Mouse (Mus musculus) right cerebral cortex, postnatal 14 days (tissue): ENCODE measurements around the gene Rad51b.
A peak's percentile ranks its signal among the peaks of the same experiment; 100 is the strongest.

Experiments used
- DNase-seq: peaks from one replicate; pipeline ENCODE4 v3.0.0; 2022

The Rad51b gene

DNA sequence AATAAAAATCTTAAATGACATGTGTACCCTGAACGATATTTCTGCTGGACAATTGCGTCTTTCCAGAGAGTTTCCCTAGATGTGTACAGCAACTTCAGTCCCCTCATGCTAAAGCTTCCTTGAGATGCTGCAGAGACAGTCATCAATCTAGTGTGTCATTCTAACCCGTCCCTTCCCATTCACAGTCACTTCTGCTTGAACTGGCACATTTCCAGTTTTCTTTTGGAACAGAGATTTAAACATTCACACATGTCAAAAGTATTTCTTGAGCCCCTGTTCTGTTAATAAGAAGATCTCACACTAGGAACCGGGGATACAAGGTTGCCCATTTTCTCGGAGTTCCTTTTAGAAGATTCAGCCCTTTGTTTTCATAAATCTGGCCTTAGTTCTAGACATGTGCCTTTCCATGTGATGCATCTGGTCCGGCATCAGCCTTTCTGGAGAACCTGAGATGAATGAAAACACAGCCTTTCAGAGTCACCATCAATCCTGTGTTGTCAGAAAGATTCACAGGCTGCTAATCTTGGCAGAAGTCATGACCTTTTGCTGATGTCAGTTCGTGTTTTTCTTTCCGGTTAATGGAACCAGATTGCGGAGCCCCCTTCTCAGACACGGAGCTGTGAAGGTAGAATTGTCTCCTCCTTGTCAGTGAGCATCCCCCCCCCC is 448.9 kb downstream of the Rad51b start:
- no peak for DNase-seq

DNA sequence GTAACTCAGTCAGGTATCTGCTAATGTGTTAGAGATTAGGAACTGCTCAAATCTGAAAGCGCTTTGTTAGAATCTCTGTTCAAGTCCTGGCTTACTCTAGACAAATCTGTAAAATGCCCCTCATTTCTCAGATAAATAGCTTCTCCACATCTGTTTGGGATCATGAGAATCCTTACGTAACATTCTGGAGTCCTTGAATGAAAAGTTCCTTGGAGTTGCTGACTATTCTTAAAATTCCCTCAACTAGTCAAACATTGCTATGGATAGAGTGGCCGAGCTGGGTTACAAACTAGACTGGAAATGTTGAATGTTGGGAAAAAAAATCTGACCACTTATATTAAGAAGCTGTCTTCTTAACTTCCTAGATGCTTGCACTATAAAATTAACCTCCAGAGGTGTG is 450.5 kb downstream of the Rad51b start:
- DNase-seq = no peak

DNA sequence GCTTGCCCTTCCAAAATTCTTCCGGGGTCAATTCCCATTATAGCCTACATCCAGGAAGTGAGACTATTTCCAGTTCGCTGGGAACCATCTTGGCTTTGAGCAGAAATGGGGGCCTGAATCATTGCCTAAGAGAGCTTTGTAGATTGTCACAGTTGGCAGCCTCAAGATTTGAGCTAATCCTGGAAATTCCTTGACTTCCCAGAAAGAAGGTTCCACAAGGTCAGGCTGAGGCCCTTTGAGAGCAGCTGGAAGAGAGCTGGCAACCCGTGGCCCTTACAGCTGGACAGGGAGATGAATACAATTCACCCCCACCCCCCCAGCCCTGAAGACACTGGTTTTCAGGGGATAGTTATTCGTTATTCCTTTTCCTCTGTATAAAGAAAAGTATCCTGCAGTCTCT is 451.8 kb downstream of the Rad51b start:
- no peak for DNase-seq

DNA sequence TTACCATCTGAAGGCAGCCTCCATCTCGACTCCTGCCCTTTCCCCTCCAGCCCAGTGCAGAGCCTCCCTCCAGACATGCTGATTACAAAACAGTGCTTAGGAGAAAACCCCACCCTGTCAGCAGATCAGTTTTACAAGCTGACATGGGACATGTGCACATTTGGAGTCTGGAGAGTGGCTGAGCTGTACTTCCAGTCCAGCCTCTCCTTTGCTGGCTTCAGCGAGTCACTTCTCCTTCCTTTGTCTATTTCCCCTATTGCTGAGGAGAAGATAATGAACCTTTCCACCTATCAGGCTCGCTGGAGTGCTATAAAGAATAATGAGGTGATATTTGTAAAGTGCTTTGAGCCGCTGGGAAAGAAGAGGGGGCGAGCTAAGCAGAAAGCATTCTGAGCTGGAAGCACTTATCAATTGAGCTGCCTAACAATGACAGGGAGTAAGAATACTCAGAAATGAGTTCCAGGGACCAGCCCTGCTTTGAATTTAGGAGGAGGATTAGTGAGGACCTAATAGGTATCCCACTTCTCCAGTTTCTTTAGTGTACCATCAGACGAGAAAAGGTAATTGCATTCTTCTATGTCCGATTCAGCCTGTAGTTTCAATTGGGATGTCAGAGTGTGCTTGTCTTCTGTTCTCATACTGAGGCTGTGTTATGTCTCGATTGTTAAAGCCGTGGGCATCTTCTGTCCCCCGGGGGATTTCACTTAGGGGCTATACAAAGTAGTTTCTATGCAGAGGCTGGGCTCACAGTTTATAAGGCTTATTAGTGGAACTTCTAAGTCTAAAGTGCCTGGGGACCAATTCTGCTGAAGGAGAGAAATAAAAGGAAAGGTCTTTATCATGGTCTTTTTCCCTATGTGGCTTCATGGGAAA is 453.4 kb downstream of the Rad51b start:
- DNase-seq = no peak

DNA sequence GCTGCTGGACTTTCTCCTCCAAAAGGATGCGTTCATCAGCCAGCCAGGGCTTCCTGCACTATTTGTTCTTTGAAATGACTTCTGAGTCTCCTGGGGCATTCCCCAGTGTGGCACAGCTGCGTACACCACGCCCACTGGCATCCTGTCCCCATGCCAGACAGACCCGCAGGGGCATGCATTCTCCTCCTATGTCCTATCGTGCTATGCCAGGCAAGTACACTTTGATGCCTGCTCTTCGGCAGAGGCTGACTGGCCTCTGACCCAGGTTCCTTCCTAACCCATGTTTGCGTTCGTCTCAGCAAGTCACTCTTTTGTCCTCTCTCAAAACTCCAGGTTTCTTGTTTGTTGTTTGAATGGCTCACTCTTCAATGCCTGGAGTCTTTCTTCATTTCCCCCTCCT is 454.7 kb downstream of the Rad51b start:
- DNase-seq = peak; percentile 28

DNA sequence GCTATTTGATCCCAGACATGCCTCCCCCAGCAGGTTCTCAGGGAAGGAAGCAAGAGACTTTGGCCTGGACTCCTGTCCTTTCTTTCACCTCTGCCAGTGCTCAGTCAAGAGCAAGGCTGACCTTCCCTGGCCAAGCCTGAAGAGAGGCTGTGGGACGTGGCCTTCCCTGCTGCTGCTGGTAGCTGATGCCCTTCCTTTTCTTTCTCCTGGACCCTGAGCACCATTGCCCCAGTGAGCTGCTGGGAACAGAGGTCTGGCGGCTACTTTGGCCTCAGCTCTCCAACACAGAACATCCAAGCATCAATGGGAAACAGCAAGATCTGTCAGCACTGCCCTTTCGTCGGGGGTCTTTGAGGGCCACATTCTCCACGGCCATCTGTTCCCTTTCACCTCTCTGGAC is 455.1 kb downstream of the Rad51b start:
- no peak for DNase-seq

DNA sequence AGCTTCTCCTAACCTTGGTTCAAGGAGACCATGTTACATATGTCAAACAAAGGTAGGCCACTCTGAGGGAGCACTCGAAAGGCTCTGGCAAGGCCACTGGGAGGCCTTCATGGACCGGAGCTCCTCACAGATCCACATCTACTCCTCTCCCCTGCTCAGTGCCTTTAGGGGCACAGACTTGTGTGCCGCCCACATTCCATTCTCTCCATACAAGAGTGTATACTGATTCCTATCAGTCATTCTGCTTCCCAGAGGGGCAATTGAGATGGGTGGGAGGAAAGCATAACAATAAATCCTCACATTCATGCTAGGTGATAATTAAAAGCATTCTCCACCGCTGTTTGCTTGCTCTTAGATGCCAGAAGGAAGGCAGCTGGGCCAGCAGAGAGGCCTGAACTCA is 458.5 kb downstream of the Rad51b start:
- no peak for DNase-seq

DNA sequence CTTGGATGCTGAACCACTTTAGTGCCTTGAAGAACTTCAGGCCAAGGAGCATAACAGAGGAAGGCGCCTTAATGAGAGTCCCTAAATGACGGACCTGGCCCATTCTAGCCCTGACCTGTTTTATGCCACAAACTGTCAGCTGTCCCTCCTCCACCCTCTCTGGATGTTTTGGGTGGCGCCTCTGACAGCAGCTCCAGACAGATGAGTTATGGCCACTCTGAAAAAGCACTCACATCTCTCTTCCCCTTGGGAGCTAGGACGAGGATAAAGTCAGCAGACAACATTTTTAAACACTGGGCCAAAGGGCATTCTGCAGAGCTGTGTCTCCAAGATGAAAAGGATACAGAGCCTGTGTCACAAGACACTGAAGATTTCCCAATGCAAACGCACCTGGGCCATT is 459.3 kb downstream of the Rad51b start:
- DNase-seq = no peak

DNA sequence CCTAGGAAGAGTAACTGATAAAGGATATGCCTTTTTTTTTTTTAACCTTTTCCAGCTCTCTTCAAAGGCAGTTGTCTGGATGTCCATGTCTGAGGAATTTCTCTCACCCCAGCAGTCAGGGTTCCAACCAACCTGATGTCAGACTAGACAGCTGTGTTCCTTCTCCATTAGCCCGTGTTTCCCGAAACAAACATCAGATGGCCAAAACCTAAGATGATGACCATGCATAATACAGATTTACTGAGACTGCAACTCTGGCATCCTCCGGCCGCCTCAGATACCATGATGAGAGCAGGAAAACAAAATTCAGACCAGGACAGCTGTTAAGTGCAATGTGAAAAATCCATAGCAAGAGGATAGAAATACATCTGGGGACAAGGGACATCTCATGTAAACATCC is 460.7 kb downstream of the Rad51b start:
- no peak for DNase-seq

DNA sequence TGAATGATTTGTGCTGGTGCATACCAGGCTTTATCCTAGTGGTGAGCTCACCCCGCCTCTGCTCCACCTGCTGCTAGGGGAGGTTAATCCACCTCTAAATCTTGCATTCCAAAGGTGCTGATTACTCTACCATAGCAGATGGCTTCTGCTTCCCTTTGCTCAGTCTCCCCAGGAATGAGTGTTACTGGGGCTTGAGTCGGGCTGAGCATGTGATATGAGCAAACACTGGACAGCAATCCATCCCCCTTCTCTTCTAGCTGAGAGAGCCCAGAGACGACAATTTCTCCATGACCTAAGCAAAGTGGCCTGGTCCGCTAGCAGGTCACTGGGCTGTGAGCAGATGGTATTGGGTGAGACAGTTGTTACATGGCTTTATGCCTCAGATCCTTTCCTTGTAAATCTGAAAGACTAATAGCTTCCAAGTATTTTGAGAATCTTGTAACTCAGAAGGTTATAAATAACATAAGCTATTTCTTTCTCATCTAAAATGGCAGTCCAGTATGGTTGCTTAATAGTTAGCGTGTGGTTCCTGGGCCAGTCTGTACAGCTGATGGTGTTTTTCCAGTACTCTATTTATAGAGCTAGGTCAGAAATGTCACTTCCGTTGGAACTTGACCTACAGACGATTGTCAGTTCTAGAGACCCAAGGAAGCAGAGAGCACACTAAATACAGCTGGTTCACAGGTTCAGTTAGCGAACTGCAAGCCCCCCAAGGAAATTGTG is 462.3 kb downstream of the Rad51b start:
- DNase-seq = no peak

DNA sequence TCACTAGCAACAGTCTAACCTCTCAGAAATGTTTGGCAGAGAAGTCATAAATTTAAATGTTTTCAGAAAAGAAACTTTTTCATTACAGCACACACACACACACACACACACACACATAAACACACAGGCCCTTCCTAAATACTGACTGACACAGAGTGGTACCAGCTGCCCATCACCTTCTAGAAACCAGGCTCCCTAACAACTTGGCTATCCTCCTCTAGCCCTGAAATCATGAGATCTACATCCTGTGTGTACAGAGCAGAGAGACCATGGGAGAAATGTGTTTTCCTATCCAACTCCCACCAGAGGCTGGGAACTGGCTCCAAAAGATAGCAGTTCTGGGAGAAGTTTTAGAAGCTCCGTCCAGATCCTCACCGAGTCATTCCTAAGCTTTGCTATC is 464.1 kb downstream of the Rad51b start:
- no peak for DNase-seq

DNA sequence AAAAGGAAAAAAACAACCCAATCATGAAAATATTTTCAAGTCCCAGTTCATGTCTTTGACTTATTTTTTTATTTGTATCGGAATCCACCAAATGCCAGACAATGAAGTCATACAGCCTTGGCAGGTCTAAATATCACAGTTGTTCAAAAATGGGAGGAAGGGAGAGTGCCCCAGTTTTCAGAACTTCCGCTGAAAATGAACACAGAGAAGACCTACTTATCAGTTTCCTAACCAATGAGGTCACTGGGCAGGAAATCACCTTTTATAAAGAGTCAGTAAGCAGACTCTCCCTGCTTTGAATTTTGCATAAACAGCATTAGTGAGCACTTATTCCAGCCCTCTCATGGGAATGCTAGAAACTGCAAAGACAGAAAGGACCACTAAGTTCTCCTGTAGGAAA is 465.0 kb downstream of the Rad51b start:
- DNase-seq = no peak

DNA sequence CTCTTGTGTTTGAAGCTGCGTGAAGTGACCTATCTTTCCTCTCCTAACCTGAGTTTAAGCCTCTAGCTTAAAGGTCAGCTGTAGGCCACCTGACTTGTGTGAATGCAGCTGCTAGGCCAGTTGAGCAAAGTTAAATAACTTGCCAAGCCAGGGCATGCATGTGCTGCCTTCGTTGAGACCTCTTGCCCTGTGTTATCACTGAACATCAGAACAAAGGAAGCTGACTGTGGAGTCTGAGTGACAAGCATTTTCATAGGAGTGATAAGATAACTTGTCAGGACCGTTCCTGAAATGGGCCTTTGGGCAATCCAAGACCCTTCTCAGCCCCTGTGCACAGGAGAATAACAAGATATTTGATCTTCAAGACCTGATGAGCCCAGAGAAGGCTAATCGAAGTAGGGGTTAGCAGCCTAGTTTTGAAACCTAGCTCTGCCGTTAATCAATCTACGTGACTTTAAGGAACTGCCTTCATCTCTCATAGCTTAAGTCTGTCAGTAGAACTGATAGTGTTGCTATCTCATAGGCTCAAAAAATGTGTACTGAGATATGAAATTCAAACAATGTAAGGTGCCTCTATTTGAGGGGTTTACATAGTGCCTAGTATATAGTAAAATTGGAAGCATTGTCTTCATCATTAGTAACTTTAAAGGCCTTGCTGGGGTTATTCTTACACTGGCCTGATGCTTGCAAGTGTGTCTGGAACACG is 465.6 kb downstream of the Rad51b start:
- no peak for DNase-seq

DNA sequence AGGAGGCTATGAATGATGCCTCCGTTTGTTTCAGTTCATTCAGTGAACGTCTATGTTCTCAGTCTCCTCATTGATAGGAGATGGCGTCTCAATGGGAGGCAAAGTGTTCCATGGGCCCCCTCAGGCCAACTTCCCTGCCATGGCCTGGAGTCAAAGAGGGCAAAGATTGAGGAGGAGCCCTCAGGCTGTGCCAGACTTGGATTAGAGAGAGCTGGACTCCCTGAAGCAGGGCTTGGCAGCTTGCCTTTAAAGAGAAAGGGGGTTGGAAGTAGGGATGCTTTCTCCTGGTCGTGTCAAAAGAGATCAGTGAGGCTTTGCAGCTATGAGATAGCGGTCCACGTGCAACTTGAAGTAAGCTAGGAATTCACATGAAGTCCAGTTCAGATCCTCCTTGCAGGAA is 469.0 kb downstream of the Rad51b start:
- DNase-seq = no peak

DNA sequence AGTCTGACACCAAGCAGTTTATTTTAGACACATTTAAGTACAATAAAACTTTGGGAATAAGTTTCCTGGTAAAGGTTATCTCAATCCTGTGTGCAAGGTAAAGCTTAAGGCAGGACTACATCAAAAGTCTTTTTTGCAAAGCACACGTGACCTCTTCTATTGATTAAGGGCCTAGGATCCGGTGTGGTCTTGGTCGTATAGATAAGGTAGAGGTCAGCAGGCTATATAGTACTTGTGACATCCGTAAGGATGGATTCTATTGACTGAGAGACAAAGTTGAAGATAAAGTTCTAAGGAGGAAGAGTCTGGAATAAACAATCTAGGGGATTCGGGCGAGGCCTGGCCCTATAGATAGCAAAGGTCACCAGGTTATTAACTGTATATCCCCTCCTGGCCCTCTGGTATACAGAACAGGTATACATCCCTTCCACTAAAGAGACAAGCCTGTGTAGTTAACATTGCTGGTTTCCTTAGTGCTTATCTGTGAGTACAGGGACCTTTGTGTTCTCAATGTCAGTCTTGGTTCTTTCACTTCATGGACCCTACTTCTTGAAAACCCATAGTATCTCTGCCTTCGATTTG is 471.8 kb downstream of the Rad51b start:
- DNase-seq = no peak

DNA sequence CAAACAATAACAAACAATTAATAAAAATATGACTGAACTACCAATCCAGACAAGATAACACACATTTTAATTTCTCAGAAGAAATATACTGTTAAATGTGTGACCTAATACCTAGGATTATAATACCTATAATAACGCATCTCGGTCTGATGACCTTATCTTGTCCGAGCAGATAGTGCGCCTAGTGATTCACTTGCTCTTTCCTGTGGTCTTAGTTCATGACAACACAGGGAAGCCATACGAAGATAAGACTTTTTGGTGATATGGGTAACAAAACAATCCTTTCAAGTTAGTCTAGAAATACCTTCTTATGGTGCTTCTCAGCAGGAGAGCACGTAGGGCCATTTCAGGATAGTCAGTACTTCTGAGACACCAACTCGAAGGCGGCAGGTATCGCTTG is 472.7 kb downstream of the Rad51b start:
- DNase-seq = no peak

DNA sequence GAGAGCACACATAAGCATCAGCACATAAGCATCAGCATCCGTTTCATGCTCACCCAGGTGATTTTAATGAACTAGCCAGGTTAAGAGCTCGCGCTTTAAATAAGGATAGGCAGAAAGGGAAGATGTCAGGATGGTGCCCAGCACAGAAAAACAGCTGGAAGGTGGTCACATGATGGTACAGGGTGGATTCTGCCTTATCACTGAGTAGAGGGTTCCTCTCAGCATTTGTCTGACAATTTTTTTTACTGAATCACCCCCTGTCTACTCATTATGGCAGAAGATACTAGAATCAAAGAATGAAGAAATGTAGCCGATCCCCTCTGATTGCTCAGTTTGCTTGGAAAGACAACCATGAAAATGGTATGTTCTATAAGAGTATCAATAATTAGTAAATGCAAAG is 474.1 kb downstream of the Rad51b start:
- no peak for DNase-seq

DNA sequence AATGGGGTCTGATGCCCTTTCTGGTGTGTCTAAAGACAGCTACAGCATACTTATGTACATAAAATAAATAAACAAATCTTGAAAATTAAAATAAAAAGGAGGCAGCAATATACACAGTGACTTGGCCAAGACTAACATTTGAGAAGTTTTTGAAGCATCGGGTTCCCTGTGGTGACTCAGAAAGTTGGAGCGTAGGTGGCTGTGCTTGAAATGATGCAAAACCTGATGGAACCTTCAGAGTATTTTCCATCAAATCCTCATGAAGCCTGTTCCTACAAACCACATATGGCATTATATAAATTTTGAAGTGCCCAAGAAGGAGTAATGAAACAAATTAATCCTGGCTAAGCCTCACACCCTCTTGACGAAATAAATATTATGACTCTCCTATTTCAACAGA is 474.7 kb downstream of the Rad51b start:
- no peak for DNase-seq

DNA sequence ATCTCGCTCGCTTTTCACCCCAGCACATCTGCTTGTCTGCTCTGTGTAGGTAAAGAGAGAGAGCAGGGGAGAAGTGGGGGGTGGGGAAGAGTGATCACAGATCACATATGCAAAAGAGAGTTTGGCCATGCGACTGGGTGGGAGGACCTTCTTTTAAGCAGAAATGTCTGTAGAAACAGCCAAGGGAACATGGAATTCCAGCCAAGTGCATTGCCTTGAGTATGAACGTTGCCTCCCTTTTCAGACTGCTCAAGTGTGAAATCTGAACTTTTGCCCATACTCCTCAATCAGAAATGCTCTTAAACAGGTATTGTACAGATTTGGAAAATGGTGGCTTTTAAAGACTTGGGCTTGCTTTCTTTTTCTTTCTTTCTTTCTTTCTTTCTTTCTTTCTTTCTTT is 476.2 kb downstream of the Rad51b start:
- DNase-seq = no peak

DNA sequence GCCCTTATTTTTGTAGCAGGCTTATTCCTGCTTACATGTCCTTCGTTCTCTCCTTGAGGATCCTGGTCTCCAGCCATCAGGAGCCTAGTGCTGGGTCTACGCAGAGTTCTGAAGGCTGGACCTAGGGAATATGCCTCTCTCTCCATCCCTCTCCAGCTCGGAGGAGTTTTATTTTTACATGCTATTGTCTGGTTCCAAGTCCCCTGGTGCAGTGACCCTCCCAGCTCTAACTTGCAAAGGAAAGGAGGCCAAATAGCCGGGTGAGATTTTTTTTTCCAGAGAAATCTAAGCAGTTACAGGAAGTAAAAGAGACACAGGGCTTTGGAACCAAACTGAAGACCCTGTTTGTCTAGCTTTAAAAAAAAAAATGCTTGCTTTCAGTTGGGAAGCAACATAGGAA is 477.5 kb downstream of the Rad51b start:
- DNase-seq = no peak

DNA sequence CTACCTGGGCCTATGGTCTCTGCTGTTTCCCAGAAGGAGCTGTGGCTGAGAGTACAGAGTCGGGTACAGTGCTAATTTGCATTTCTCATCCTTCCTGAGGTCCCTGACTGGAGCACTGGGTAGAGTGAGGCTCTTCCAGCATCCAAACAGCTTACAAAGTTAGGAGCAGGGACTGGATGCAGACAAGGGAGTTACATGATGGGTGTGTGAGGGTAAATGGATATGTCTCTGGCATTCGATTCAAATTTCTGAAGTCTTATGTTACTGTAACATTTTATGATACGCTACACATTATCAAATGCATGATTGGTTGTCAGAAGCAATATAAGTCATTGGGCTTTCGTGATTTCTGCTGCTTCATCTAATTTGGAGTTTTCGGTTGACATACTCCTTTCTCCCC is 479.7 kb downstream of the Rad51b start:
- no peak for DNase-seq

DNA sequence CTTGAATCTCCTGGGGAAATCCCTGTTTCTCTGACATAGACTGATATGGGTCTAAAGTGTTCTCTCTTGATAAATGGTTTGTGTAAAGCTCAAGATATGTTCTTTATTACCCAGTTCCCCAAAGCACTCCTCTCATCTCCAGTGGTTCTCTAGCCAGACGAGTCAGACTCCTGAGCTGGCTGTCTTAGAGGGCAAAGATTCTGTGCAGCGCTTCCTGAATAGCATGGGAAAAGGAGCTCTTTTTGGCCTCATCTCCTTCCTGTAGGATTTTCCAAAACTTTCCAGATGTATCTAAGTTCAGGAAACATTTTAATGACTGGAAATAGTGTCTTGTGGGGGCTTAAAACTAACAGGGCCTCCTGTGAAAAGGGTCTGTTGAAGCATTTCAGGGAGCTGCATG is 483.7 kb downstream of the Rad51b start:
- DNase-seq = no peak

DNA sequence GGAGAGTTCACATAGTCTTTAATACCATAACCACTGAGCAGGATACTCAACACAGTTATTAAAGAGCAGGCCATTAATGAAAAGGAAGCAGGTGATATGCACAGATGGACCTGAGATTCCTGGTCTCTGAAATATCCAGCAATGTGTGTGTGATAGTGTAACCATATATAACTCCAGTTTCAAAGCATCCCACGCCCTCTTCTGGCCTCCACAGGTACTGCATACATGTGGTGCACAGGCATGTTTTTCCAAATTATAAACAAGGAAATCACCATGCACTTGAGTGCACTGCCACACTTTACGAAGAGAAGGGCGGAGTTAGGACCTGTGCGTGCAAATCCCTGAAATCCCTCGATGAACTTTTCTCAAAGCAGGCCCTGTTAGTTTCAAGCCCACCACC is 484.7 kb downstream of the Rad51b start:
- DNase-seq = no peak
